Mouse (Mus musculus) cerebellum, postnatal 10 days (tissue): ENCODE measurements around the gene Gm10837.

Source experiments
- DNase-seq, 2 experiments: peaks; one replicate each; pipeline ENCODE4 v3.0.0; 2021; ENCODE audit warnings: mixed read lengths in 2 of 2

The Gm10837 gene

DNA sequence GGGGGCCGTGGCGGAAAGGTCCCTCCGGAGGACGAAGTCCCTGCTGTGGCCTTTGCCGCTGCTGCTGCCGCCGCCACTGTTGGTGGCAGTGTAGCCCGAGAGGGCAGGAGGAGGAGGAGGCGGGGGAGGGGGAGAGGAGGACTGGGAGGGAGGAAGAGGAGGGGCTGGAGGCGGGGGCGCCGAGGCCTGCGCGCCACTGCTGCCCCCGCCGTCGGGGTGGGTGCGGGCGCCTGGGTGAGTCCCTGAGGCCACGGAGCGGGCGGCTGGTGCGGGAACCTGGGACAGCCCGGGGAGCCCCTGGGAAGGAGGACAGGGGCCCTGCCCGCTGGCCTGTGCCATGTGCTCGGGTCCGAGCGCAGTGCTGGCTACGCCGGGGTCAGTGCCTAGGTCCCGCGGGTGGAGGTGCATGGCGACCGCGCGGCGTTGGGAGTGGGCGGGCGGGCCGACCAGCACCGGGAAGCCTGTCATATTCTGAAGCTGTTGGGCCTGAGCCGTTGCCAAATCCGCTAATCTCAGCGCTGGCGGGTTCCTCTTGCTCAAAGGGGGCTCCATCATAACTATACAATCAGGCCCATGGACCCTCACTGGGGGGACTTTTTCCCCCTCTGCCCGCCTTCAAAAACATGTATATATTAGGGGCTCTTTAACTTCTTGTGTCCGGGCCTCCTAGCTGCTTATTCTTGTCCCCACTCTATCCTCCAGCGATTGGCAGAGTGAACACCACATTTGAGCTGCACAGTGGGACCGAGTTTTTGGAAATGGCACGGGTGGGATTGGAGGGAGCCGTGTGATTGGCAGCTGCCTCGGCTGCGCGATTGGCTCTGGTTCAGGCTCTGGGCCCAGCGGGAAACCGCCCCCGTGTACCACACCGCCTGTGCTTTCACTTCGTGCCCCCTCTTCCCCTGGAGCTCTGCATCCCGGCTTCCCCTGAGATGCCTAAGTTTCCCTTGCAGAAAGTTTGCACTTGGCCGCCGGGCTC is 25.3 kb upstream of the Gm10837 start, which contains the start of gene Zic5:
Zic5 (minus strand) TSS at position 915 of the 979 bp plus-strand sequence.
- DNase-seq: peak; percentile 98 to 99

DNA sequence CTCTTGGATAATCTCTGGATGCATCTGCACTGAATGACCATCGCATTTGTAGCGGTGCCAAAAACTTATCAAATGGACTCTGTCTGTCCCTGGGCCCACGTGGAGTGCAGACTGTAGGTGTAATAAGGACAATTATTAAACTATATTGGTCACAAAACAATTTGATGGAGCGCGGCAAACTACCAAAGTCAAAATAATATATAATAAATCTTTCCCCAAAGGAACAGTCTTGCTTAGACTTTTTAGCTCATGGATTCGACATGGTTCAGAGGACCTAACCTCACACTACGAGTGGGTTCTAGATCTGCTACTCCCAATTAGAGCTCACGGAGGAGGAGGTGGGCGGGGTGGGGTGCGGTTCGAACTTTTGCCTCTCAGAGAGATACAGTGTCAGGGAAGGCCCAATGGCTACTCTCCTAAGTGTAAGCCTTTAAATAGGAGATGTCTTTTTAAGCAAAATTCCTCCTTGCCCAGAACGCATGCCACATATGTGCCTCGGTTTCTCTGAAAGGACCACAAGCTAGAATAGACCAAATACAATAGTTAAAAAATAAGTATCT is 24.4 kb upstream of the Gm10837 start:
- peak; percentile 50 to 56 for DNase-seq

DNA sequence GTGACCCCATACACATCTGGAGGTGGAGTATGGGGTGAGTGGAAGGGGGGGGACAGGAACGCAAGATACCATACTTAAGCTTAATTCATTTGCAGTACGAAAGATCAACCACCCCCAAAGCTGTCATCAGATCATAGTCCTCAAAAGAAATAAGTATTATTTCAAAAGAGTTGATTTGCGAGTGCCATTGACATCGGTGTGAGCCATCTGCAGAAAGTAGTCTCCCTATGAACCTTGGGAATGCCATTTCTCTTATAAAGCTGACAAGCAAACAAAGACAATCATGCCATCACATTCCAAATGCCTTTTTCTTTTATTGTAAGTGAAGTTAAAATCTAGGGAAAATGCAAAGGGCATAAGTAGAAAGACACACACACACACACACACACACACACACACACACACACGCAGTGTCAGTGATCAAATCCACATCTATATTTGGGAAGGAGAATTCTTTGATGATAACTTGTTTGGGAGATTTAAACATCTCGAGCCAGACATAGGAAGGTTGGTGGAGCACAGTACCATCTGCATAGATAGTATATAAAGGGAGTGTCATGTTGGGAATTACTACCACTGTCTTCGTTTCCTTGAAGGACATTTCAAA is 23.5 kb upstream of the Gm10837 start:
- DNase-seq: peak; percentile 32 to 42

DNA sequence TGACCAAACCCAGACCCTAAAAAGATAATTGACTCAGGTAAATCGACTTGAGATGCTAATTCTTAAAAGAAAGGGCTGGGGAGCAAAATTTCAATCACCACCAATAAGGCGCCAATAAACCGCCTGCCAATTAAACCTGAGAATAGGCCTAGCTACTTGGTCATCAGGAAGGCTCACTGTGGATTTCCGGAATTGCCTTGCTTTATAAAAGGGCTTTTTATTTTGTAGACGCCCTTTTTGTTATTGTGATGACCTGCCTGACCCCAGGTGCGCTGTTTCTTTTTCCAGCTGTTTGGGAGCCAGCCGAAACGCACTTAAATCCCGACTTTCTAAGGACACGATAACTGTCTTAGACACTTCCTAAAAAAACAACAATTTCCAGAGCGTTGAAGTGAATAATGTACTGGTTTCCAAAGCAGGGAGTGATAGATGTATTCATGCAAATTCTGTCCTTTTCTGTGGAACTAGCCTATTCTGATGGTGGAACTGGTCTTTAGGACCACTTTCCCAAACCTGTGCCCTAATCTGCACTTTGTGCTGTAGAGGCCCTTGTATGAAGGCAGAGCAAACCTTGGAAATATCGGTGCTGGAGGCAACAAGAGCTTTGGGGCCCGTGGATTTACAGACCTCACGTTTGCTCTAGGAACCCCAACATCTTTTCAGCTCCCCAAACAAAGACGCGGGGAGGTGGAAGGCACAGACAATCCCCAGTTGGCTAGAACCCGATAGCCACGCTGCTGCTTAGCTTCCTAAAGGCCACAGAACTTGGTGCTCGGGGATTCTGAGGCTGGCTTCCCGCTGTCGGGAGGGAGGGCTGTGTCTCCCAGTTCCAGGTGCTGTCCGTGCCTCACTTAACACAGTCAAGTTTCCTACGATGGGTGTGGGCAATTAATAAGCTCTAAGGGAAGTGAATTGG is 22.2 kb upstream of the Gm10837 start:
- DNase-seq: peak; percentile 69 to 71

DNA sequence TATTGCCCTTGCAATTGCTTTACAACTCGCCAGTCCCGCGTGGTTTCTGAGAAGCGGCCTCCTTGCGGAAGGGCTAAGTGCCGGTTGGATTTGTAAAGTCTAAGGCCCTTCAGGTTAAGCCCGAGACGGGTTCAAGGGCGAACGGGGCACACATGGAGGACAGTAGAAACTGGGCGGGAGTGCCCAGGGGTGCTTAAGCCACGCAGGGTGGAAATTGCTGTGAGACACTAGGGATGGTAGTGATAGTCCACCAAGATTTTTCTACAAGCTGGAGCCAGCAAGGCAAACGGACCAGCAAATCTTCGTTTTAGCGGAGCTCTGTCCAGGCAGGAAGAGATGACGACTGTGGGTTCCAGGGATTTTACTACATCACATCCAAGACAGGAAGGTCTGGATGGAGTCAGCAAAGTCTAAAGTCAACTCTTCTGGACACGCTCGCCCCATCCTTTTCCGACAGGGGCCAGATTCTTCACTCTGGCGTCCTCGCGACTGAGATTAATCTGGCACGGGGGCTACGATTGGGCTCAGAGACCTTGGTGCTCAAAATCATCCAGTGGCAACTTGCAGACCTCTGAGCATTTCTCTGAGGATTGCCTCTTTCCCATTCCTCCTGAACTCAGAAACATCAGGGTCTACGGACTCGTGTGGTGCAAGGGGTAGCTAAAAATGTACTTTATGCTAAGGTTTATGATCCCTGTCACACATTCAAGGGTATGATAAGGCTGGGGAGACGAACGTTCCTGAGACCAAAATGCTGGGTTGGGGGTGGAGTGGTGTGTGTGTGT is 21.2 kb upstream of the Gm10837 start:
- DNase-seq: peak; percentile 70 to 79

DNA sequence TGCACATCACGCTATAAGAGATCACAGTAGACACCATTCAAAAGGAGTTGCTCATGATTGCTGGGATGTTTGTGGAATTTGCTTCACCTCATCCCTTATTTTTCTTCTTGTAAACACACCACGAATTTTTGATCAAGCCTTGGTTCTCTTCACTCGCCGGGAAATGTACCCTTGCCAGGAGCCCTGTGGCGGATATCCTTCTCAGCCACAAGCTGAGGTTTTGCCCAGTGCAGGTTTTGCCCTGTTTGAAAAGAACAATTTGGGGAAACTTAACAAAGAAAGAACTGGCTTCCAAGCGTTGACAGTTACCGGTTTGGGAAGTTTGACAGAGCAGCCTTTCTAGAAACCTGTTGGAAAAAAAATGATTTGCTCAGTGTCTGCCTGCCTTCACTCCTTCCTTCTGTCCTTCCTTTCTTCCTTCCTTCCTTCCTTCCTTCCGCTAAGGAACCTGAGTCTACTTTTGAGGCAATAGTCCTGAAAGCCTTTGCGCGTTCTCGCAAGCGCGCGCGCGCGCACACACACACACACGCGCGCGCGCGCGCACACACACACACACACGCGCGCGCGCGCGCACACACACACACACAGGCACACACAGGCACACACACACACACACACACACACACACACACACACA is 18.8 kb upstream of the Gm10837 start:
- peak; percentile 85 to 88 for DNase-seq

DNA sequence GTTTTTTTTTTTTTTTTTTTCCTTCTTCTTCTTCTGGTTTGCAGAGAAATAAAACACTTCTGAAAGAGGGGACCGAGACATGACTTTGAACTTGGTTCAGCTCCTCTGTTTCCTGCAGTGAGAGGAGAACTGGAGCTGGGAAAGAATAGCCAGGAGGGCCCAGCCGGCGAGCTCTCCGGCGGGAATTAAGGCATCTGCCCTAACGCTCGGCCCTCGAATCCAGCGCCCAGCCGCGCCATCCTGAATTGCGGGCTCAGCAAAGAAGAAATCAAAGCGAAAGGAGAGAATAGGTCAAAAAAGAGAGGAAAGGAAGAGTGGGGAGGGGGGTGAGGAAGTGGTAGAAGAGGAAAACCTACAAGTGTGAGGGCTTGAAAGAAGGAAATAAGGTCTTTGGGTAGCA is 18.2 kb upstream of the Gm10837 start:
- DNase-seq: peak; percentile 76

DNA sequence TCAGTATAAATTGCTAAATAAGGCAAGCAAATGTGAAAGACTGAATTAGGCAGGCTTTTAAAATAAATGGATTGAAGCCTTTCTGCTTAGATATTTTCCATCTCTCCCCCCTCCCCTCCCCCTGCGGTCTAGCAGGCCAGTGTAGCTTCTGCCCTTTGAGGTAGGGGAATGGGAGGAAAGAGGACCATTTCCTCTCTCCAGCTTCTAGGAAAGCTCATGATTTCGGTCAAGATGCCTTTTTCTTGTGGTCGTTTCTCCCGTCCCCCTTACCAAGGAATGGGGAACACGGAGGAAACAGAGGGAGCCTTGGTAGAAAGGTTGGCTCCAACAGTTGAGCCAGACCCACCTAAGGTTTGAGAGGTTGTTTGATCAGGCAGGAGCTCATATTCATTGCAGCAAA is 17.7 kb upstream of the Gm10837 start:
- DNase-seq: peak; percentile 69 to 77

DNA sequence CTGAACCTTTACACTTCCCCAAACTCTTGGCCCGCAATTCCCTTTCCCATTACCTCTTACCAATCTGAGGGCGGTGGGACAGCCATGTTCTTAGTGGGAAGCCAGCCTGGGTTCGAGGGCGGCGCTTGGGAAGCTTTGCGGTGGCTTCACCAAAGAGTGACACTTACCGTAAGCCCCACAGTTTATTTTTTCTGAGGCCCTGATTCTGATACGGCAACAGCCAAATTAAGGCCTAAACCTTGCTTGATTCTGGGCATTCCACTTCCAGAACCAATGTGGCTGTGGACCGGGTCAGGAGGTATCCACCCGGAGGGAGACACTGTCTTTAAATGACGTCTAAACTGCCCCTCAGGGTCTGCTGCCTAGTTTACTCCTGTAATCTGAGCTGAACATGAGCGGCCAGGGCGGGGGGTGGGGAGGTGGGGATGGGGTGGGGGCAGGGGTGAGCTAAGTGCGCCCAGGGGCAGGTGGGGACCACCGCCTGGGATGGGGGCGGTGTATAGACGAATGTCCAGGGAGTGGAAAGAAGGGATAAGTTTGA is 17.1 kb upstream of the Gm10837 start:
- peak; percentile 74 to 78 for DNase-seq

DNA sequence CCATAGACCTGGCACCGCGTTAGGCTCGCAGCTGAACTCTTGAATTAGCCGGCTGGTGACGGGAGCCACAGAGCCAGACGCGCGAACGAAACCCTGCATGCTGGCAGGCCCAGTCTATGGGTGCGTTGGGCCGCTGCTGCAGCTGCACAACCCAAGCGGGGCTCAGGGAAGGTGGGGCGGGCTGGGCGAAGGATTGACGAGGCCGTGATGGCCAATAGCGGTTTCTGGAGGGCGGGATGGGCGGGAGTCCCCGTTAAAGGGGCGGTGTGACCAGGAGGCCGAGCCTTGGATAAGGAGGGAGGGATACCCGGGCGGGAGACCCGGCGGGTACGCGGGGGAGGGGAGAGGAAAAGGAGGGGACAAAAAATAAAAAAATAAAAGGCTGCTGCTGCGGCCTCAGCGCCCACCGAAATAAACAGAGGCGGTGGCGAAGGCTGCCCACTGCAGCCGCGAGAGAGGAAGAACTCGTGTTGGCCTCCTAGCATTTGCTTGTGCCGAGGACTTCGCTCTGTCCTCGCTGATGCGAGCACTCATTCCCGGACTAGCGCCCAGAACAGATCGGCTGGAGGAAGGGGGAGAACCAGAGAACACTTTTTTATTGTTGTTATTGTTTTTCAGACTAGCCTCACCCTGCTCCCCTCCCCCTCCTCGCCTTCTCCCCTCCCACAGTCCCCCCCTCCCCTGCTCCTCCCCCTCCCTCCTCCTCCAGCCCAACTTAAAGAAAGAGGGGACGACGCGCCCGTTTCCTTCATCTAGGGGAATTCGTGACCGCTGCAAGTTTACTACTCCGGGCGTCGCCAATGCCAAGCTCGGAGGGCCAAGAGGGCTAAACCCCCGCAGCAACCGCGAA is 16.1 kb upstream of the Gm10837 start:
- peak; percentile 93 to 97 for DNase-seq

DNA sequence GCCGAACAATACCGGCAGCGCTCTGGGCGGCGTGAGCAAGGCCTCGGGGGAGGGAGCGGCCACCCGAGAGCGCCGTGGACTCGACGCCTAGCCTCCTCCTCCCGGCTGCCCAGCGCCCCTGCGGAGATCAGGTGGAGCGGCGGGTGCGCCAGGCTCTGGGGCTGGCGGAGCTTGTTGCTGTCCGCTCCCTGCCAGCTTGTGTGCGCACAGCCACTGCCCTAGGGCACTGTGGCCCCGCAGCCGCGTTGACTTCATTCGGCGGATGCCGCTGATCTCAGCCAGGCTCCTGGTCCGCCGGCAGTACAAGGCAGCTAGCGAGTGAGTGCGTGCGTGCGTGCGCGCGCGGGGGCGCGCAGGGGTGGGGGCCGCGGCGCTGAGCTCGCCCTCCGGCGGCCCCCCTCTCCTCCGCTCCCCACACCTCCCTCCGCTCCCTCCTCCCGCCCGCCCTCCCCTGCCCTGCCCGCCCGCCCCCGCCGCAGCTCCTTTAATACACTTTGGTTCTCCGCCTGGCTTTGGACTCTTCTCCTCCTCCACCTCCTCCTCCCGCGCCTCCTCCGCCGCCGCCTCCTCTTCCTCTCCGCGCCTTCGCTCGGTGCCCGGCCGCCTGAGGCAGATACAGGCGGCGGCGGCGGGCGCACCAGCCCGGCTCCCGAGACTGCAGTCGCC is 15.4 kb upstream of the Gm10837 start, which contains the start of gene Zic2:
Zic2 (plus strand) TSS at position 545 of the 666 bp plus-strand sequence.
- DNase-seq: peak; percentile 96

DNA sequence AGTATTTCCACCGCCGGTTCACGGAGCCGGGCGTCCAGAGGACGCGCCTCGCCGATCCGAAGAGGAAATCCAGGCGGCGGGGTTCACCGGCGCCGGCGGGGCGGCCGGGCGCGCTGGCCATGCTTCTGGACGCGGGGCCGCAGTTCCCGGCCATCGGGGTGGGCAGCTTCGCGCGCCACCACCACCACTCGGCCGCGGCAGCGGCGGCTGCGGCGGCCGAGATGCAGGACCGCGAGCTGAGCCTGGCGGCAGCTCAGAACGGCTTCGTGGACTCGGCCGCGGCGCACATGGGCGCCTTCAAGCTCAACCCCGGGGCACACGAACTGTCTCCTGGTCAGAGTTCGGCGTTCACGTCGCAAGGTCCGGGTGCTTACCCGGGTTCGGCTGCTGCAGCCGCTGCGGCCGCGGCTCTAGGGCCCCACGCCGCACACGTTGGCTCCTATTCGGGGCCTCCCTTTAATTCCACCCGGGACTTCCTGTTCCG is 14.8 kb upstream of the Gm10837 start:
- DNase-seq: no peak

DNA sequence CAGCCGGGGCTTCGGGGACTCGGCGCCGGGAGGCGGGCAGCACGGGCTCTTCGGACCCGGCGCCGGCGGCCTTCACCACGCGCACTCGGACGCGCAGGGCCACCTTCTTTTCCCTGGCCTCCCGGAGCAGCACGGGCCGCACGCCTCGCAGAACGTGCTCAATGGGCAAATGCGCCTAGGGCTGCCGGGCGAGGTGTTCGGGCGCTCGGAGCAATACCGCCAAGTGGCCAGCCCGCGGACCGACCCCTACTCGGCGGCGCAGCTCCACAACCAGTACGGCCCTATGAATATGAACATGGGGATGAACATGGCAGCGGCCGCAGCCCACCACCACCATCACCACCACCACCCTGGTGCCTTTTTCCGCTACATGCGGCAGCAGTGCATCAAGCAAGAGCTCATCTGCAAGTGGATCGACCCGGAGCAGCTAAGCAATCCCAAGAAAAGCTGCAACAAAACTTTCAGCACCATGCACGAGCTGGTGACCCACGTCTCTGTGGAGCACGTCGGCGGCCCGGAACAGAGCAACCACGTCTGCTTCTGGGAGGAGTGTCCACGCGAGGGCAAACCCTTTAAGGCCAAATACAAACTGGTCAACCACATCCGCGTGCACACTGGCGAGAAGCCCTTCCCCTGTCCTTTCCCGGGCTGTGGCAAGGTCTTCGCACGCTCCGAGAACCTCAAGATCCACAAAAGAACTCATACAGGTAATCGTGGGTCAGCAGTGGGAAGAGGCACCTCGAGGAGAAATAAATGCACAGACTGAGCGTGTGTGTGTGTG is 14.2 kb upstream of the Gm10837 start:
- peak; percentile 72 to 76 for DNase-seq

DNA sequence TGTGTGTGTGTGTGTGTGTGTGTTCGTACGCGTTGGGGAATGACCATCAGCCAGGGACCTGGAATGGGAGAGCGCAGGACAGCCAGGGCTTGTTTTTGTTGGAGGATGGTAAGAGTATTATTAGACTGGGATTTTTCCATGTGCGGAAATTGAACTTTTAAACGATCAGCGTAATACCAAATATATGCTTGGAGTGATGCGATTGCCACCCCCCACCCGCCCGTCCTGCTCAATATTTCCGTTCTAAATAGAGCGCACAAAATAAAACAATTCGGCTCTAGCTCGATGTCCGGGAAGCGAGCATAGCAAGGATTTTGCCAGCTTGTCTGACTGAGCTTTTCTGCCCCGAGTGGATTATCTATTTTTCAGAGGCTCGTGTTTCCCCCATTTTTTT is 13.6 kb upstream of the Gm10837 start:
- DNase-seq: no peak

DNA sequence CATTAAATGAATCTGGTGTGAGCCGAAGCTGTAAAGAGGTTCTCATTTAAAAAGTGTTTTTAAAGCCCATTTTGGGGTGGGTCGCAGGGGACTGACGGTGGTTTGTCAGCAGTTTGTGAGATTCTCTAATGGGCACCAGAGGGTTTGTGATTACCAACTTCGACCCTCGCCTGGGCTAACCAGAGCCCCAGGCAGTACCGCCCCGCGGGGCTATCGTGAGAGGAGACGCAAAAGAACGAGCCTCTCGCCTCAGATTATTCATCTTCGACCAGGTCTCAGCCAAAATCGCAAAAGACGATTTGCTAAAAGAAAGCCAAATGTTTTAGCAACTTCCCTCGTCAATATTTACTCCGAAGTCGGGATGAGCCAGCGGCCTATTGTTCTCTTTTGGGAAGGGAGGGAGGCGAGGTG is 13.1 kb upstream of the Gm10837 start:
- DNase-seq: peak; percentile 46 to 61

DNA sequence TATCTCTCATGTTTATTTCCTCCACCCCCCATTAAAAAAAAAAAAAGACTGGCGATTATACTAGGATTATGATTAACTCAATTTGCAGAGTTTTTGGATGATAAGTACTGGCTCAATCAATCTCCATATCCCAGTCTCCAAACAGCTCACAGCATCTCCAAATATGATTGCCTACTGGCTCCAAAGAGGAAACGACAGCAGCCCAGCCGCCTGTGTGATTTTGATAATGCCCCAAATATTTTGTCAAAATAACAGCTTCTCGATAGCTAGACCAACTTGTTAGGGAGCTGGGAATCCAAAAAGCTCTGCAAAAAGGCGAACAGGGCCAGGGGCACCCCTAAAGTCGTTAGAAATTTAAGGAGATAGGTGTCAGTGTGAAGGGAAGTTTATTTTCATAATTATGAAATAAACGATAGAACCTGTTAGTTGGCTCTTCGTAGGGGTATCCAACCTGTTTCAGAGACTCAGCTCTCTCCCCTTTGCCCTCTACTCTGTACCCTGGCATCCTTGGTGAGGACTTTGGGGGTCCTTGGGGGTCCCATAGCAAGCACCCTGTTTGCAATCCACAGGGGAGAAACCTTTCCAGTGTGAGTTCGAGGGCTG is 12.3 kb upstream of the Gm10837 start:
- DNase-seq: no peak

DNA sequence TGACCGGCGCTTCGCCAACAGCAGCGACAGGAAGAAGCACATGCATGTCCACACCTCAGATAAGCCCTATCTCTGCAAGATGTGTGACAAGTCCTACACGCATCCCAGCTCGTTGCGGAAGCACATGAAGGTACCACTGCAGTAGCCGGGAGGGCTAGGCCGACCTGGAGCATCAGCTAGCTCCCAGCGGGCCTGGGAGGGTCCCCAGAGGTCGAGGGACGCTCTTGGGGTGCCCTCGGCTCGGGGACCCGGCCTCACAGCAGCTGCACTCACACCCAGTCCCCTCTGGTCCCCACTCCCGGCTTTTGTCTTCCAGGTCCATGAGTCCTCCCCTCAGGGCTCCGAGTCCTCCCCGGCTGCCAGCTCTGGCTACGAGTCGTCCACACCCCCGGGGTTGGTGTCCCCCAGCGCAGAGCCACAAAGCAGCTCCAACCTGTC is 11.8 kb upstream of the Gm10837 start:
- DNase-seq: peak; percentile 77 to 82
